Mouse (Mus musculus) limb, embryonic 14.5 days (tissue): ENCODE data around the gene Fth1. TPM values are rescaled to one million over a fixed set of nuclear protein-coding genes. Genes with fewer than 3 reads are reported as not detected.

Source experiments
- ATAC-seq: fragments of 200-750 bp; cut with Nextera tagmentation; 2 replicates; pipeline ENCODE4 v1.8.0; 2017; ENCODE audit warnings: low read depth, moderate number of reproducible peaks, moderate TSS enrichment; ENCODE audit not compliant: low FRiP score
- DNase-seq: peaks from one replicate; pipeline ENCODE4 v3.0.0-alpha.2; 2015; ENCODE audit warnings: low spot score
- H3K27ac ChIP-seq: fragments of 300-500 bp; sonication (generic); replicated peaks from 2 replicates; pipeline ENCODE4 v1.5.1; 2014; ENCODE audit warnings: low read depth, mild to moderate bottlenecking, low read length, moderate library complexity, mixed read lengths
- H3K27me3 ChIP-seq: fragments of 300-500 bp; sonication (generic); 2 replicates; pipeline ENCODE4 v1.6.1; 2014; ENCODE audit warnings: low read length, mixed read lengths; ENCODE audit not compliant: control insufficient read depth, insufficient read depth
- H3K36me3 ChIP-seq: fragments of 300-500 bp; sonication (generic); 2 replicates; pipeline ENCODE4 v1.6.1; 2014; ENCODE audit warnings: mild to moderate bottlenecking, low read length, moderate library complexity, mixed read lengths; ENCODE audit not compliant: control insufficient read depth, insufficient read depth
- H3K4me1 ChIP-seq: fragments of 300-500 bp; sonication (generic); 2 replicates; pipeline ENCODE4 v1.6.1; 2014; ENCODE audit warnings: antibody characterized with exemption, low read length, mixed read lengths; ENCODE audit not compliant: control insufficient read depth, insufficient read depth
- H3K4me2 ChIP-seq: fragments of 300-500 bp; sonication (generic); replicated peaks from 2 replicates; pipeline ENCODE4 v1.6.1; 2014; ENCODE audit warnings: low read depth, mild to moderate bottlenecking, low read length, moderate library complexity; ENCODE audit not compliant: severe bottlenecking
- H3K4me3 ChIP-seq: fragments of 300-500 bp; sonication (generic); replicated peaks from 2 replicates; pipeline ENCODE4 v1.5.1; 2014; ENCODE audit warnings: low read length
- H3K9ac ChIP-seq: fragments of 300-500 bp; sonication (generic); 2 replicates; pipeline ENCODE4 v1.6.1; 2014; ENCODE audit warnings: mild to moderate bottlenecking, low read depth, low read length, moderate library complexity; ENCODE audit not compliant: severe bottlenecking
- H3K9me3 ChIP-seq: fragments of 300-500 bp; sonication (generic); 2 replicates; pipeline ENCODE4 v1.6.1; 2016; ENCODE audit warnings: low read length; ENCODE audit not compliant: control insufficient read depth
- POLR2A ChIP-seq: fragments of 200-500 bp; IDR thresholded peaks from 2 replicates; pipeline ENCODE4 v1.8.0; 2012; ENCODE audit warnings: inconsistent platforms, mild to moderate bottlenecking, moderate library complexity, borderline replicate concordance; ENCODE audit not compliant: insufficient read depth, insufficient read length; ENCODE audit errors: extremely low read depth
- WGBS: fragments of 180-500 bp; shearing (Covaris S2); extraction: QIAGEN DNeasy Blood & Tissue Kit; methylation state at CpG from one replicate; pipeline ENCODE4 v1.1.7; 2014; 5-methylcytosine and 5-hydroxymethylcytosine counted together
- polyA plus RNA-seq, 2 experiments: library from polyadenylated mRNA; depleted of rRNA in 1 of 2; stranded (reverse) in 1 of 2; unstranded in 1 of 2; fragments of >200 nt; fragmentation: Nextera tagmentation in 1 of 2; extraction: Ambion mirVana in 1 of 2; gene quantifications; 2 replicates each; pipeline versions ENCODE4 v1.2.1 to v1.2.3; 2012 to 2014

The Fth1 gene
- polyA plus RNA-seq, 2 experiments = 670 to 1,580 TPM

DNA sequence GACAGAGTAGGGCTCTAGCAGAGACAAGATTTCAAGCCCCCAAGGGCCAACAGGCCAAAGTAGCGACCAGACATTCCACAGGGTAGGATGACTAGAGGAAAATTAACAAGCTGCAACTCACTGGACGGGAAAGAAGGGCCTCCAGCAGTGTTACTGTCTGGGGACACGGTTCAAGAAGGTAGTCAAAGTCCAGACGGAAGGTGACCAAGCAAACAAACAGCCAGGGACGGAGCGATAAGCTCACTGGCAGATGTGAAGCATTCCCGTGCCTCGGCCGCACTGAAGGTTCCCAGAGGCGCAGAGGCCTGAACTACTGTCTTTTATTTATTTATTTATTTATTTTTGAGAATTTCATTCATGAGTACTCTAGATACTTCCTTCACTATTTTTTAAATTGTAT, 3.3 kb upstream of the Fth1 start:
- 85% methylated on average over 10 of the region's 10 CpGs for WGBS
- no peak for TF ChIP-seq POLR2A
- DNase-seq (no peak), ATAC-seq (no peak)
- Histone ChIP-seq H3K4me3 (no peak overlapping the region), H3K27ac (no peak overlapping the region), H3K9ac (no peak overlapping the region), H3K36me3 (no peaks in the 10 kb centered on the region), H3K4me2 (no peak overlapping the region), H3K9me3 (no peaks in the 10 kb centered on the region), H3K27me3 (no peaks in the 10 kb centered on the region), H3K4me1 (peaks cover 10% of the 10 kb centered on the region)

GRCm38 (mm10) chr19:9978431-9978951, 1.9 kb upstream of the Fth1 start:
- H3K4me1 ChIP-seq = peaks cover 10% of the 10 kb centered on the region
- H3K4me2 ChIP-seq = no peak overlapping the region
- TF ChIP-seq POLR2A = no peak
- ATAC-seq (no peak), DNase-seq (peak; percentile 47)
- no peak overlapping the region for H3K27ac ChIP-seq
- no peaks in the 10 kb centered on the region for H3K27me3 ChIP-seq
- H3K9ac ChIP-seq = no peak overlapping the region
- no peak overlapping the region for H3K4me3 ChIP-seq
- no peaks in the 10 kb centered on the region for H3K9me3 ChIP-seq
- no peaks in the 10 kb centered on the region for H3K36me3 ChIP-seq
- WGBS = 41% methylated on average over 5 of the region's 5 CpGs

GRCm38 (mm10) chr19:9979156-9979555, 1.2 kb upstream of the Fth1 start:
- DNase-seq (no peak), ATAC-seq (no peak)
- TF ChIP-seq POLR2A = no peak
- Histone ChIP-seq H3K4me1 (peaks cover 16% of the 10 kb centered on the region), H3K9me3 (no peaks in the 10 kb centered on the region), H3K9ac (no peak overlapping the region), H3K27me3 (no peaks in the 10 kb centered on the region), H3K36me3 (peaks cover 4% of the 10 kb centered on the region; the same call in 1 of the 2 replicates), H3K27ac (no peak overlapping the region), H3K4me3 (no peak overlapping the region), H3K4me2 (no peak overlapping the region)
- WGBS = 89% methylated on average over 2 of the region's 2 CpGs

DNA sequence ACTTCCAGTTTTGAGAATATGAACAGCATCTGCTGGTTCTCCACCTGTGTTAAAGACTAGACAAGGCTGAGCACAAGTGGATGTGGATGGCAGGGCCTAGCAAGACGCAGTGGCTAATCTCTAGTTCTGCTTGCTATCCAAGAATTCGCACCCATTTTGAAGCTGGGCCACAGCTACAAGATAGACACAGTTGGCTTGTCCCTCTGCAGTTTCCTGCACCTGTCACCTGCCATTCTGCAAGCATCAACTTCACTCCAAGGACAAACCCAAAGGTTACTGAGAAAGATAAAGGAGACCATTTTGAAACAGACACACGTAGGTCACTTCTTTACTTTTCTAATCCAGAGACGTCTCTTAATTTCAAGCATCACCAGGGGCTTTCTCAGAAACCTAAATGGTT, 1.2 kb downstream of the Fth1 start:
- H3K27me3 ChIP-seq = no peaks in the 10 kb centered on the region
- DNase-seq (no peak), ATAC-seq (no peak)
- H3K4me2 ChIP-seq = peak overlapping the region; percentile 87
- H3K27ac ChIP-seq = peak overlapping the region; percentile 86
- peaks cover 24% of the 10 kb centered on the region for H3K36me3 ChIP-seq
- TF ChIP-seq POLR2A = no peak
- H3K4me3 ChIP-seq = peak overlapping the region; percentile 89; the same call in 1 of the 2 replicates
- no peaks in the 10 kb centered on the region for H3K9me3 ChIP-seq
- peak overlapping the region; percentile 86 for H3K9ac ChIP-seq
- WGBS = 64% methylated on average over 4 of the region's 4 CpGs
- H3K4me1 ChIP-seq = peaks cover 17% of the 10 kb centered on the region

DNA sequence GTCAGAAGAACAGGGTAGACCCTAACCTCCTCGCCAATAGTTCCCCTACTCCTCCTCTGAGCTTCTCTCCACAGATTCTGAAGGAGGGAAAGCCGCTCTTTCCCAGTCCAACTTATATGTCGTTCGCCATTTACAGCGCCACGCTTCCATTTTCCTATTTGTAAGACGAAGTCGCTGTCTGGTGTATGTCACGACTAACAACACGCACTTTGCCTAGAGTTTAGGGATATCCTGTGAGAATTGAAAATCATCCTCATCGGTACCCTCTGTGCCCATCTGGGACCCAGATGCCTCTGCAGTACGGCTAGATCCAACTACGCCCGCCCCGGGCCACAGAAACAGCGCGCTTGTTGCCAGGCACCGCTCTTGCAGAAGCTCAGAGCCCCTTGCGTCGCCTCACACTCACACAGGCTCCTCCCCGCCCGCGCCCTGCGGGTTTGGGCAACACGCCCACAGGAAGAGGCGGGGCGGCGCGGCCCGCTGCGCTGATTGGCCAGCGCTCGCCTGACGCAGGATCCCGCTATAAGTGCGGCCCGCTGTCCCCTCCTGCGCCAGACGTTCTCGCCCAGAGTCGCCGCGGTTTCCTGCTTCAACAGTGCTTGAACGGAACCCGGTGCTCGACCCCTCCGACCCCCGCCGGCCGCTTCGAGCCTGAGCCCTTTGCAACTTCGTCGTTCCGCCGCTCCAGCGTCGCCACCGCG, 1.9 kb downstream of the Fth1 start:
- H3K9me3 ChIP-seq = no peaks in the 10 kb centered on the region
- peak; percentile 93 for DNase-seq
- H3K4me3 ChIP-seq = peak overlapping the region; percentile 89
- peak; percentile 98 for ATAC-seq
- WGBS = 2% methylated on average over 58 of the region's 59 CpGs
- H3K9ac ChIP-seq = peak overlapping the region; percentile 86
- H3K27ac ChIP-seq = peak overlapping the region; percentile 91
- no peaks in the 10 kb centered on the region for H3K27me3 ChIP-seq
- H3K4me2 ChIP-seq = peak overlapping the region; percentile 87
- TF ChIP-seq POLR2A = peak; percentile 84; the same call in 1 of the 2 replicates
- peaks cover 20% of the 10 kb centered on the region for H3K4me1 ChIP-seq
- peaks cover 24% of the 10 kb centered on the region for H3K36me3 ChIP-seq
